Mouse (Mus musculus): ENCODE data around the gene Tspan18. TPM values are rescaled to one million over a fixed set of nuclear protein-coding genes. Genes with fewer than 3 reads are reported as not detected.

Gene Tspan18
- polyA plus RNA-seq, 1 experiment from 2014 or later, result 20.7 TPM

DNA sequence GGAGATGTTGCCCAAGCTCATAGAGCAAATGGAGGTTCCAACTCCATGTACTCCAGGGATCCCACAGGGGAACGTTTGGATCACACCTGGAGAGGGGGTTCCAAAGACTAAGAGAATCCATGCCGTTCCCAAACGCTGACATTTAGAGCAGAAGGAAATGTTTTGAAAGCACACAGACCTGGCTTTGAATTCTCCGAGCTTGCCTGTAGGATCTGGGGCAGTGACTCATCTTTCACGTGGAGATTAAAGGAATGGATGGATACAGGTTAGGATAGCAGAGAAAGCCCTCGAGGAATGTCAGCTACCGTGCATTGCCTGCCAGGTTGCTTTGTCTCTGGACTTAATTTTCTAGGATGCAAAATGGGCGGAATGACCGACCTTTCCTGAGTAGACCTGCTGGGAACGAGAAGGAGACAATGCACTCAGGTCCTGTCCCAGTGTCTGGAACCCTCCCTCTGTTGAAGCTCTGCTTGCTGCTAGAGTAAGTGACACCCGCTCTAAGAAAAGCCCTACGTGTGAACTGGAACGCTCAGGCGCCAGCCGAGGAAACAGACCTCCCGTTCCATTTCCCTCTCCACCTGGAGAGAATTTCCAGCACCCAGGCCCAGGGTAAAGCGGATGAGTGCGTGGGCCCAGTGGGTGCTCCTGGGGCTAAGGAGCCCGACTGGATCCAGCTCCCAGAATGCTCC lies 164.0 kb downstream of the Tspan18 start:
- Histone ChIP-seq H3K27ac (replicated peaks) (no peak overlapping the region), H3K9me3 (no peaks in the 10 kb centered on the region), H3K4me3 (no peak overlapping the region), H3K4me1 (peaks cover 40% of the 10 kb centered on the region), H3K27me3 (replicated peaks; ENCODE audit: low read depth, poor library complexity, severe bottlenecking) (peaks cover 36% of the 10 kb centered on the region), H3K36me3 (replicated peaks) (no peaks in the 10 kb centered on the region)
- DNase-seq (ENCODE audit: low spot score), result no peak
- 74% methylated on average over 19 of the region's 19 CpGs for WGBS

DNA sequence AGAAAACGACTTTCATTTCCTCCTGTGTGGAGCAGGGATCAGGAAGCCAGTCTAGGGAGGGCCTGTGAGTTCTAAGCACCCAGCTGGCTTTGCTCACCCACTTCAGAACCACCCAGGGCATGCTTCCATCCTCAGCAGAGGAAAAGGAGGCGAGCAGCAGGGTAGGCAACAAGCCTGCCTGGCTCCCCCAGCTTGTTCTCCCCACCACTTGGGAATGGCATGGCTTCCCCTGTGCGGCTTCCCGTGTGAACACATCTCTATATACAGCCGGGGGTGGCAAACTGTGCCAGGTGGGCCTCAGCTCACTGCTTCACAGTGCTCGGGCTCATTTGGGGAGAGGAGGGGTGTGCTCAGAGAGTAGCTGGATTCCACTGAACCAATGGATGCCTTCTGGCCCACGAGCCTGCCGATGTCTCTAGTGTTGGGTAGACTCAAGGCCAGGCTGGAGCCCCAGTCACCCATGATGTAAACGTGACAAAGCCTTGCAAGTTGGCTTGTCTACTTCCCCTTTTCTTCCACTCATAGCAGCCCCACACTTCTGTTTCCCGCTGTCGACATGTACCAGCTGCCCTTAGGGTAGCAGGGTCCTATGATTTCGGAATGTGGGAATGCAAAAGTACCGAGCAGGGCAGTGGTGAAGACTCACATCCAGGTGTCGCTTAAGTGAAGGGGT lies 167.4 kb downstream of the Tspan18 start:
- no peak for DNase-seq (ENCODE audit: low spot score)
- H3K36me3 ChIP-seq (replicated peaks), result no peaks in the 10 kb centered on the region
- no peaks in the 10 kb centered on the region for H3K9me3 ChIP-seq
- 84% methylated on average over 14 of the region's 14 CpGs for WGBS
- H3K4me1 ChIP-seq, result peaks cover 13% of the 10 kb centered on the region
- H3K4me3 ChIP-seq, result no peak overlapping the region
- peak overlapping the region; percentile 40; the same call in 1 of the 2 replicates for H3K27ac ChIP-seq (replicated peaks)
- H3K27me3 ChIP-seq (replicated peaks; ENCODE audit: low read depth, poor library complexity, severe bottlenecking), result peaks cover 24% of the 10 kb centered on the region

GRCm38 (mm10) chr2:93166295-93166694 lies 168.0 kb downstream of the Tspan18 start:
- H3K27me3 ChIP-seq (replicated peaks; ENCODE audit: low read depth, poor library complexity, severe bottlenecking), result peaks cover 19% of the 10 kb centered on the region
- H3K27ac ChIP-seq (replicated peaks), result no peak overlapping the region
- no peaks in the 10 kb centered on the region for H3K36me3 ChIP-seq (replicated peaks)
- no peaks in the 10 kb centered on the region for H3K9me3 ChIP-seq
- peaks cover 9% of the 10 kb centered on the region; the same call in 1 of the 2 replicates for H3K4me1 ChIP-seq
- no peak for DNase-seq (ENCODE audit: low spot score)
- 79% methylated on average over 6 of the region's 6 CpGs for WGBS
- H3K4me3 ChIP-seq, result no peak overlapping the region

- Histone ChIP-seq H3K4me3 (no peak overlapping the region), H3K27me3 (replicated peaks; ENCODE audit: low read depth, poor library complexity, severe bottlenecking) (no peaks in the 10 kb centered on the region), H3K4me1 (peaks cover 13% of the 10 kb centered on the region), H3K36me3 (replicated peaks) (no peaks in the 10 kb centered on the region), H3K27ac (replicated peaks) (no peak overlapping the region), H3K9me3 (no peaks in the 10 kb centered on the region)
- 92% methylated on average over 6 of the region's 6 CpGs for WGBS
- no peak for DNase-seq (ENCODE audit: low spot score)
These were observed 170.5 kb downstream of the Tspan18 start for GRCm38 (mm10) chr2:93163750-93164335.

- Histone ChIP-seq H3K9me3 (no peaks in the 10 kb centered on the region), H3K27me3 (replicated peaks; ENCODE audit: low read depth, poor library complexity, severe bottlenecking) (no peaks in the 10 kb centered on the region), H3K27ac (replicated peaks) (no peak overlapping the region), H3K36me3 (replicated peaks) (no peaks in the 10 kb centered on the region), H3K4me1 (peaks cover 13% of the 10 kb centered on the region), H3K4me3 (no peak overlapping the region)
- DNase-seq (ENCODE audit: low spot score), result no peak
- WGBS, result 48% methylated on average over 2 of the region's 2 CpGs
These were observed 171.0 kb downstream of the Tspan18 start for GRCm38 (mm10) chr2:93163317-93163716.

DNA sequence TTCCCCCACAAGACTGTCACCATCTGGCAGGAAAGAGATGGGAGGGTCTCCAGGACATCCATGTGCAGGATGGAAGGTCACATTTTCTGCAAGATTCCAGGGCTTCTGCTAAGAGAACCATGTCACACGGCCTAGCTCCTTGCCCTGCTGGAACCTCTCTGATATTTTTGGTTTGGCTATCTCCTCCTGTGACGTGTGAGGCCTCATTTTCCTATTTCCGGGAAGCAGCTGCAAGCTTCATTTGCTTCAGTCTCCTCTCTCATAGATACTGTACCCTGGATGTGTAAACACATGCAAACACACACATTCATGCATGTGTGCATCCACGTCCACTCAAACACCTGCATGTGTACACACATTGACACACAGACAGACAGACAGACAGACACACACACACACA lies 171.5 kb downstream of the Tspan18 start:
- no peak for DNase-seq (ENCODE audit: low spot score)
- Histone ChIP-seq H3K9me3 (no peaks in the 10 kb centered on the region), H3K4me3 (no peak overlapping the region), H3K4me1 (peaks cover 13% of the 10 kb centered on the region), H3K27me3 (replicated peaks; ENCODE audit: low read depth, poor library complexity, severe bottlenecking) (no peaks in the 10 kb centered on the region), H3K27ac (replicated peaks) (no peak overlapping the region), H3K36me3 (replicated peaks) (no peaks in the 10 kb centered on the region)
- WGBS, result 76% methylated on average over 4 of the region's 4 CpGs

- 83% methylated on average over 7 of the region's 7 CpGs for WGBS
- H3K4me1 ChIP-seq, result peaks cover 13% of the 10 kb centered on the region
- no peak overlapping the region for H3K27ac ChIP-seq (replicated peaks)
- no peaks in the 10 kb centered on the region for H3K9me3 ChIP-seq
- no peak for DNase-seq (ENCODE audit: low spot score)
- H3K36me3 ChIP-seq (replicated peaks), result no peaks in the 10 kb centered on the region
- H3K27me3 ChIP-seq (replicated peaks; ENCODE audit: low read depth, poor library complexity, severe bottlenecking), result no peaks in the 10 kb centered on the region
- no peak overlapping the region for H3K4me3 ChIP-seq
These were observed 172.2 kb downstream of the Tspan18 start for GRCm38 (mm10) chr2:93161914-93162664.

- DNase-seq (ENCODE audit: low spot score), result no peak
- Histone ChIP-seq H3K4me3 (no peak overlapping the region), H3K27ac (replicated peaks) (peak overlapping the region; percentile 27; the same call in 1 of the 2 replicates), H3K27me3 (replicated peaks; ENCODE audit: low read depth, poor library complexity, severe bottlenecking) (no peaks in the 10 kb centered on the region), H3K36me3 (replicated peaks) (no peaks in the 10 kb centered on the region), H3K4me1 (peaks cover 10% of the 10 kb centered on the region), H3K9me3 (no peaks in the 10 kb centered on the region)
- 70% methylated on average over 4 of the region's 4 CpGs for WGBS
These were observed 173.8 kb downstream of the Tspan18 start for GRCm38 (mm10) chr2:93160467-93161035.

DNA sequence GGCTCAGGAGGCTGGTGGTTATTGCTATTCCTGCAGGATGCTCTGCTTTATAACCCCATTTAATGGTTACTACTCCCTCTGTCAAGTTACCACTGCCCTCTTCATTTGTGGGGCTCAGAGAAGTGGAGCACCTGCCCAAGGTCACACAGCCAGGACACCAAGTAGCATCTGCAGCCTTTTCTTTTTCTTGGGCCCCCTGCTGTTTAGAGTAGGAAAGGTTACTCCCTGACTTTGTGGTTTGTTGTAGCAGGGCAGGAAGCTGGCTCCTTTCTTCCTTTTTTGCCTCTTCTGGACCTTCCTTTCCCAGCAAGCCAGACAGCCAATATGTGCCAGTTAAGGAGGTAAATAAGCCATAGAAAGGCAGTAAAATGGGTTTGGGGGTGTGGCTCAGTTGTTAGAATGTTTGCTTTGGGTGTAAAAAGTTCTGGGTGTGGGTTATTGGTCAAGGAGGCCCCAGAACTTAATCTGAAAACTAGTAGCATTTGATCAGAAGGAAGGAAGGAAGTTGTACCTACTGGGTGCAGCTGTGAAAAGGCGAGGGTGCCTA lies 179.7 kb downstream of the Tspan18 start:
- WGBS, result 94% methylated on average over 1 of the region's 1 CpGs
- H3K27me3 ChIP-seq (replicated peaks; ENCODE audit: low read depth, poor library complexity, severe bottlenecking), result no peaks in the 10 kb centered on the region

GRCm38 (mm10) chr2:93153833-93154232 lies 180.5 kb downstream of the Tspan18 start:
- Histone ChIP-seq H3K9me3 (no peaks in the 10 kb centered on the region), H3K4me3 (no peak overlapping the region), H3K27ac (replicated peaks) (no peak overlapping the region), H3K27me3 (replicated peaks; ENCODE audit: low read depth, poor library complexity, severe bottlenecking) (no peaks in the 10 kb centered on the region), H3K36me3 (replicated peaks) (no peaks in the 10 kb centered on the region), H3K4me1 (peaks cover 7% of the 10 kb centered on the region; the same call in 1 of the 2 replicates)
- WGBS, result 83% methylated on average over 1 of the region's 1 CpGs
- no peak for DNase-seq (ENCODE audit: low spot score)

More for the DNA sequence above, 179.7 kb downstream of the Tspan18 start:
- H3K4me1 ChIP-seq, result peaks cover 7% of the 10 kb centered on the region; the same call in 1 of the 2 replicates
- H3K27ac ChIP-seq (replicated peaks), result no peak overlapping the region
- DNase-seq (ENCODE audit: low spot score), result no peak
- H3K9me3 ChIP-seq, result no peaks in the 10 kb centered on the region
- H3K4me3 ChIP-seq, result no peak overlapping the region
- no peaks in the 10 kb centered on the region for H3K36me3 ChIP-seq (replicated peaks)

- no peak for DNase-seq (ENCODE audit: low spot score)
- Histone ChIP-seq H3K27ac (replicated peaks) (no peak overlapping the region), H3K4me3 (no peak overlapping the region), H3K36me3 (replicated peaks) (no peaks in the 10 kb centered on the region), H3K9me3 (no peaks in the 10 kb centered on the region), H3K27me3 (replicated peaks; ENCODE audit: low read depth, poor library complexity, severe bottlenecking) (no peaks in the 10 kb centered on the region), H3K4me1 (peaks cover 7% of the 10 kb centered on the region; the same call in 1 of the 2 replicates)
- 83% methylated on average over 7 of the region's 7 CpGs for WGBS
These were observed 181.3 kb downstream of the Tspan18 start for GRCm38 (mm10) chr2:93152883-93153491.
